Mouse (Mus musculus) megakaryocyte, embryonic 14.5 days (primary cell): ENCODE measurements around the gene Vmn1r14. TPM values are rescaled to one million over a fixed set of nuclear protein-coding genes. Genes with fewer than 3 reads are reported as not detected.
"Not testable (repeated sequence)": the region's sequence is repeated elsewhere in the genome, so short reads cannot be mapped to it uniquely, and the experiment has no call there.

Experiments used
- H3K27me3 ChIP-seq: replicated peaks from 2 replicates; pipeline ENCODE3; 2012; ENCODE audit warnings: inconsistent platforms
- H3K36me3 ChIP-seq: replicated peaks from 2 replicates; pipeline ENCODE3; 2012; ENCODE audit warnings: low read length, inconsistent platforms, mixed read lengths
- H3K4me1 ChIP-seq: 2 replicates; pipeline ENCODE4 v1.6.1; 2012; ENCODE audit warnings: inconsistent platforms
- H3K4me3 ChIP-seq: replicated peaks from 2 replicates; pipeline ENCODE3; 2012; ENCODE audit warnings: moderate library complexity, mild to moderate bottlenecking, inconsistent platforms
- H3K9me3 ChIP-seq: 2 replicates; pipeline ENCODE4 v1.6.1; 2012; ENCODE audit warnings: inconsistent platforms
- FLI1 ChIP-seq: IDR thresholded peaks from 2 replicates; pipeline ENCODE4 v1.6.1; 2012; ENCODE audit warnings: low read length, inconsistent platforms, mixed read lengths
- GATA1 ChIP-seq: IDR thresholded peaks from 3 replicates; pipeline ENCODE4 v1.6.1; 2012; ENCODE audit warnings: mixed read lengths, low read length, inconsistent platforms, borderline replicate concordance
- polyA plus RNA-seq: library from polyadenylated mRNA; stranded (reverse); fragments of >175 nt; gene quantifications from 2 replicates; pipeline ENCODE4 v1.2.3, GENCODE M21; 2012; ENCODE audit warnings: low replicate concordance; ENCODE audit not compliant: insufficient read depth

Gene Vmn1r14
- polyA plus RNA-seq = not detected in 2 replicates

DNA sequence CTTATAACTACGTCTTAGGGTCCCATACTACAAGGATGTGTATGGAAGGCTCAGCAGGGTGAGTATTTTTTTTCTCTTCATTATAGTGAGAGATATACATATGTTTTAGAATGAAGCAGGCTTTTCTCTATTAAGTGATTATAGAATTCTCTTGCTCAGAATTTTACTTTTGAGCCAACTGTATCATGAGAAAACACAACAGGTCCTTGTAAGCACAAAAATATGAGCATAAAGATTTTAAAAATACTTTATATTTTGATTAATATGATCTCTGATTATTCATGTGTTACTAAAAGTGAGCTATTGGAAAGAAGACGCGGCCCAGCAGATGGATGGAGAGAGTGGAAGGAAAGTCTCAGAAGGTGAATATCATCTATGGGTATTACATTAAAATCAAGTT is at the start of gene Vmn1r14:
Vmn1r14 (plus strand) TSS at position 301 of the 400 bp plus-strand sequence.
- TF ChIP-seq GATA1 (no peak), FLI1 (no peak)
- H3K9me3 ChIP-seq = no peaks in the 10 kb centered on the region
- no peak within 1 kb of the TSS for H3K4me3 ChIP-seq
- no peaks in the 10 kb centered on the region for H3K4me1 ChIP-seq
- H3K27me3 ChIP-seq = no peaks in the 10 kb centered on the region
- H3K36me3 ChIP-seq = no peaks in the 10 kb centered on the region

DNA sequence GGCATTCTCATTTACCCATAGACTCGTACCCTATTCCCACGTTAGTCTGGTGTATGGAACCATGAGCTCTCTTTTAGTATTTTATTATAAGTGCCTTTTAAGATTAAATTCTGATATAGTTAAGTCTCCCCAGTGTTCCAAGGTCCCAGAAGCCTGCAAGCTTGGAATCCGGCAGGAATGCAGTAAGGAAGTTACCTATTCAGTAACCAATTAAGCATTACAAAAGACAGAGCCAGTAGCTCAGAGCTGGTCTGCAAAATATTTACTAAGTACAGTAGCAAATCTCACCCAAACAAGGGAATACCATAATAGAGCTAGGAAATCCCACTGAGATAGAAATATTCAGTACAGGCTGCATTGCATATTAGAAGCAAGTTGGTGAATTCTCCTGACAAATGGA is 41.5 kb upstream of the Vmn1r14 start:
- not testable (repeated sequence) for H3K4me1 ChIP-seq, H3K4me3 ChIP-seq, H3K27me3 ChIP-seq, H3K36me3 ChIP-seq, H3K9me3 ChIP-seq

GRCm38 (mm10) chr6:57202990-57203389 is 28.5 kb upstream of the Vmn1r14 start, which contains the start of gene Vmn1r13:
Gene Vmn1r13, plus strand, starts transcription at chr6:57203290.
- H3K36me3 ChIP-seq, H3K9me3 ChIP-seq, H3K4me3 ChIP-seq, H3K27me3 ChIP-seq, H3K4me1 ChIP-seq: not testable (repeated sequence)

- no peaks in the 10 kb centered on the region for H3K36me3 ChIP-seq
- no peak for TF ChIP-seq FLI1
- TF ChIP-seq GATA1 = no peak
- no peak within 1 kb of the TSS for H3K4me3 ChIP-seq
- H3K27me3 ChIP-seq = no peaks in the 10 kb centered on the region
- no peaks in the 10 kb centered on the region for H3K9me3 ChIP-seq
- H3K4me1 ChIP-seq = no peaks in the 10 kb centered on the region
These were observed 26.2 kb downstream of the Vmn1r14 start, which contains the start of gene Vmn1r15 for GRCm38 (mm10) chr6:57257652-57258051. Gene Vmn1r15, plus strand, starts transcription at chr6:57257952.

DNA sequence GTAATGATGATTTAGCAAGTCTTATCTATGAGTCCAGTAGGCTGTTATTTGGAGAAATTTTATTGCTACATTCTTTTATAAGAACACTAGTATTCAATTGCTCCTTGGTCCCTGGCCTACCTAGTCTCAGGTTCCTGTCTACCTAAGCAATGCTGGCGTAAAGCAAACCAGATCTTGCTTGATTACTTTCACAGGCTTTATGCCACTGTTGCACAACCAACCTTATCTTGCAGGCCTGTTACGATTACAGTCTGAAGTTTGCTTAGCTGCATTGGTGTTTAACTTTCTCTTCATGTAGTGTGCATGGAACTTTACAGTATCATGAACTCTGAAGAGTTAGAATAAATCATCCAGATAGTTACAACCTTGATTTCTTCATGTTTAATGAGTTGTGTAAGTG is 29.5 kb downstream of the Vmn1r14 start:
- Histone ChIP-seq H3K36me3 (no peaks in the 10 kb centered on the region), H3K27me3 (no peaks in the 10 kb centered on the region), H3K4me1 (no peaks in the 10 kb centered on the region), H3K4me3 (no peak overlapping the region), H3K9me3 (no peaks in the 10 kb centered on the region)
- TF ChIP-seq FLI1 = no peak

DNA sequence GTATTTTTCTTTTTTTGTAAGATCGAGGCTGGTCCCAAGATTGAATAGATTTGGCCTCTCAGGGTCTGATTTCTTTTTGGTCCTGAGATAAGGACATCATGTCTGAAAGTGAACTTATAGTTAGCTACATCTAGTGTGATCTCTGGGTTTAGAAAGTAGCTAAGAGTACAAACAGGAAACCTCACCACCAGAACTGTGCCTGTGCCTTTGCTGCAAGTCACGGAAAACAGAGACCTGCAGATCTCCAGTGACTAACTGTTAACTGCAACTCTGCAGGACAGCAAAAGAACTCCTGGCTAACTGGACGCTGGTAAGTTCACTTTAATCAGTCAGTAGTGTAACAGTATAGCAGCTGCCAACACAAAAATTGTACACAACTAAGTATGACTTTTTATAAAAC is 40.4 kb downstream of the Vmn1r14 start:
- no peaks in the 10 kb centered on the region for H3K27me3 ChIP-seq
- H3K4me3 ChIP-seq = no peak overlapping the region
- no peaks in the 10 kb centered on the region for H3K36me3 ChIP-seq
- H3K9me3 ChIP-seq = no peaks in the 10 kb centered on the region
- no peak for TF ChIP-seq GATA1
- no peak for TF ChIP-seq FLI1
- no peaks in the 10 kb centered on the region for H3K4me1 ChIP-seq

DNA sequence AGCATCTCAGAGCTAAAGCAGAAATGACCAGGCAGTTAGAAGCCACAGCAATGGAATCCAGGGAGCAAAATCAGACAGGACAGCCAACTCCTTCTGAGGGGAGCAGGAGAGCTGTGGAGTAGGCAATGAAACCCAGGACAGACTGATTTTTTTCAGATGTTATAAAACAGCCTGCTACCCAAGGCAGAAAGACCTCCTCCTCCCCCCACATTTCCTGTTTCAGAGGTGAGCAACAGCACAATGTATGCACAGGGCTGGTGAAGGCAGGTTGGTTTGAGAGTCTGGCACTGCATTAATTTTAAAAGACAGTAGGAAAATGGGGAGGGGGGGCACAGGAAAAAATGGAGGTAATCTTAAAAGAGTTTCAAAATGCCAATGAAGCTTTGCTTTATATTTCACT is 41.0 kb downstream of the Vmn1r14 start:
- Histone ChIP-seq H3K36me3 (no peaks in the 10 kb centered on the region), H3K9me3 (no peaks in the 10 kb centered on the region), H3K4me1 (no peaks in the 10 kb centered on the region), H3K4me3 (no peak overlapping the region), H3K27me3 (no peaks in the 10 kb centered on the region)
- TF ChIP-seq FLI1 (no peak), GATA1 (no peak)

DNA sequence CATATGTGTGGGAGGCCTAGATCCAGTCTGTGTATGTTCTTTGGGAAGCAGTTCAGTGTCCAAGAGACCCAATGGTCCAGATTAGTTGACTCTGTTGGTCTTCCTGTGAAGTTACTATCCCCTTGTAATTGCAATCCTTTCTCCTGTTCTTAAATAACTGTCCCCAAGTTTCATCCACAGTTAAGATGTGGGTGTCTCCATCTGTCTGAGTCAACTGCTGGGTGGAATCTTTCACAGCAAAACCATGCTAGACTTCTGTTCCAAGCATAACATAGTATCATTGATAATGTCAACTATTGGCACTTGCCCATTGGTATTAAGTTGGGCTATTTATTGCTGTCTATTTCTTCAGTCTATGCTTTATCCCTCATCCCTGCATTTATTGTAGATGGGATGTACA is 47.5 kb downstream of the Vmn1r14 start:
- H3K4me3 ChIP-seq = no peak overlapping the region
- no peaks in the 10 kb centered on the region for H3K27me3 ChIP-seq
- no peaks in the 10 kb centered on the region for H3K9me3 ChIP-seq
- TF ChIP-seq FLI1 = no peak
- no peak for TF ChIP-seq GATA1
- no peaks in the 10 kb centered on the region for H3K36me3 ChIP-seq
- H3K4me1 ChIP-seq = no peaks in the 10 kb centered on the region

Other genes with a start within 250 kb of the Vmn1r14 start
- not detected in 2 replicates for gene Vmn1r6, start 234.4 kb upstream of the Vmn1r14 start, polyA plus RNA-seq
- gene Vmn1r7, start 206.4 kb upstream of the Vmn1r14 start, polyA plus RNA-seq = not detected in 2 replicates
- not detected in 2 replicates for gene Vmn1r8, start 199.4 kb upstream of the Vmn1r14 start, polyA plus RNA-seq
- not detected in 2 replicates for gene Vmn1r9, start 164.9 kb upstream of the Vmn1r14 start, polyA plus RNA-seq
- gene Vmn1r10, start 122.2 kb upstream of the Vmn1r14 start, polyA plus RNA-seq = not detected in 2 replicates
- gene Vmn1r11, start 98.2 kb upstream of the Vmn1r14 start, polyA plus RNA-seq = not detected in 2 replicates
- not detected in 2 replicates for gene Vmn1r12, start 74.8 kb upstream of the Vmn1r14 start, polyA plus RNA-seq
- not detected in 2 replicates for gene Vmn1r13, start 28.4 kb upstream of the Vmn1r14 start, polyA plus RNA-seq
- gene Vmn1r15, start 26.3 kb downstream of the Vmn1r14 start, polyA plus RNA-seq = not detected in 2 replicates
- gene Vmn1r16, start 97.8 kb downstream of the Vmn1r14 start, polyA plus RNA-seq = not detected in 2 replicates
- not detected in 2 replicates for gene Vmn1r17, start 132.0 kb downstream of the Vmn1r14 start, polyA plus RNA-seq
- gene Vmn1r18, start 164.1 kb downstream of the Vmn1r14 start, polyA plus RNA-seq = not detected in 2 replicates
- gene Vmn1r19, start 172.1 kb downstream of the Vmn1r14 start, polyA plus RNA-seq = not detected in 2 replicates
- not detected in 2 replicates for gene Vmn1r20, start 197.2 kb downstream of the Vmn1r14 start, polyA plus RNA-seq